Mouse (Mus musculus) hindbrain, embryonic 14.5 days (tissue): ENCODE data around the gene Bid. TPM values are rescaled to one million over a fixed set of nuclear protein-coding genes. Genes with fewer than 3 reads are reported as not detected.
"Not testable (repeated sequence)": the region's sequence is repeated elsewhere in the genome, so short reads cannot be mapped to it uniquely, and the experiment has no call there.

Experiments
- ATAC-seq: fragments of 200-750 bp; cut with Nextera tagmentation; 2 replicates; pipeline ENCODE4 v1.8.0; 2017; ENCODE audit warnings: moderate number of reproducible peaks, mild to moderate bottlenecking, moderate TSS enrichment, moderate library complexity; ENCODE audit not compliant: low FRiP score
- DNase-seq: peaks from one replicate; pipeline ENCODE4 v3.0.0-alpha.2; 2015; ENCODE audit warnings: low spot score
- H3K27ac ChIP-seq: fragments of 300-500 bp; sonication (generic); 2 replicates; pipeline ENCODE4 v1.5.1; 2014; ENCODE audit warnings: mild to moderate bottlenecking, moderate library complexity
- H3K27me3 ChIP-seq: fragments of 300-500 bp; sonication (generic); 2 replicates; pipeline ENCODE4 v1.6.1; 2014; ENCODE audit warnings: mild to moderate bottlenecking, low read length, mixed read lengths; ENCODE audit not compliant: control insufficient read depth, insufficient read depth
- H3K36me3 ChIP-seq: fragments of 300-500 bp; sonication (generic); replicated peaks from 2 replicates; pipeline ENCODE4 v1.6.1; 2014; ENCODE audit not compliant: control insufficient read depth, insufficient read depth
- H3K4me1 ChIP-seq: fragments of 300-500 bp; sonication (generic); replicated peaks from 2 replicates; pipeline ENCODE4 v1.6.1; 2014; ENCODE audit warnings: antibody characterized with exemption, low read length, mixed read lengths; ENCODE audit not compliant: control insufficient read depth, insufficient read depth
- H3K4me2 ChIP-seq: fragments of 300-500 bp; sonication (generic); replicated peaks from 2 replicates; pipeline ENCODE4 v1.6.1; 2014; ENCODE audit warnings: mild to moderate bottlenecking, moderate library complexity
- H3K4me3 ChIP-seq: fragments of 300-500 bp; sonication (generic); replicated peaks from 2 replicates; pipeline ENCODE4 v1.5.1; 2014; ENCODE audit warnings: mild to moderate bottlenecking, low read length
- H3K9ac ChIP-seq: fragments of 300-500 bp; sonication (generic); 2 replicates; pipeline ENCODE4 v1.6.1; 2014
- H3K9me3 ChIP-seq: fragments of 300-500 bp; sonication (generic); 2 replicates; pipeline ENCODE4 v1.6.1; 2016; ENCODE audit warnings: low read length; ENCODE audit not compliant: control insufficient read depth
- WGBS: fragments of 180-500 bp; shearing (Covaris S2); extraction: QIAGEN DNeasy Blood & Tissue Kit; methylation state at CpG from one replicate; pipeline ENCODE4 v1.1.7; 2014; 5-methylcytosine and 5-hydroxymethylcytosine counted together
- polyA plus RNA-seq: library from polyadenylated mRNA; unstranded; fragments of >200 nt; fragmentation: Nextera tagmentation; extraction: Ambion mirVana; gene quantifications from 2 replicates; pipeline ENCODE4 v1.2.1, GENCODE M21; 2014

Bid gene
- polyA plus RNA-seq, 1 experiment from 2014 or later: 40.2 TPM

DNA sequence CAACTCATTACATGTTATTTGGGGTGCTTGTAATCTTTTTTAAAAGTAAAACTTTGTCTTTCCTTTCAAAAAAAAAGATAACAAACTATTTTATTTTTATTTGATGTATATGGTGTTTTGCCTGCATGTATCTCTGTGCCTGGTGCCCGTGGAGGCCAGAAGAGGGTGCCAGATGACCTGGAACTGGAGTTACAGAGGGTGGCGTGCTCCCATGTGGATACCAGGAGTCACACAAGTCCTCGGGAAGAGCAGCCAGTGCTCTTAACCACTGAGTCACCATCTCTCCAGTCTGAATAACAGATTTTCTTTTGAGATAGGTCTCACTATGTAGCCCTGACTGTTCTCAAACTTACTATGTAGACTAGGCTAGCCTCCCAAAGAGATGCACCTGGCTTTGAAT, 7.2 kb downstream of the Bid start:
- DNase-seq (no peak), ATAC-seq (no peak)
- no peak overlapping the region for H3K4me2 ChIP-seq
- WGBS: 84% methylated on average over 3 of the region's 3 CpGs
- H3K9me3 ChIP-seq: no peaks in the 10 kb centered on the region
- H3K27ac ChIP-seq: no peak overlapping the region
- no peaks in the 10 kb centered on the region for H3K36me3 ChIP-seq
- H3K9ac ChIP-seq: no peak overlapping the region
- no peaks in the 10 kb centered on the region for H3K27me3 ChIP-seq
- no peaks in the 10 kb centered on the region for H3K4me1 ChIP-seq
- no peak overlapping the region for H3K4me3 ChIP-seq

DNA sequence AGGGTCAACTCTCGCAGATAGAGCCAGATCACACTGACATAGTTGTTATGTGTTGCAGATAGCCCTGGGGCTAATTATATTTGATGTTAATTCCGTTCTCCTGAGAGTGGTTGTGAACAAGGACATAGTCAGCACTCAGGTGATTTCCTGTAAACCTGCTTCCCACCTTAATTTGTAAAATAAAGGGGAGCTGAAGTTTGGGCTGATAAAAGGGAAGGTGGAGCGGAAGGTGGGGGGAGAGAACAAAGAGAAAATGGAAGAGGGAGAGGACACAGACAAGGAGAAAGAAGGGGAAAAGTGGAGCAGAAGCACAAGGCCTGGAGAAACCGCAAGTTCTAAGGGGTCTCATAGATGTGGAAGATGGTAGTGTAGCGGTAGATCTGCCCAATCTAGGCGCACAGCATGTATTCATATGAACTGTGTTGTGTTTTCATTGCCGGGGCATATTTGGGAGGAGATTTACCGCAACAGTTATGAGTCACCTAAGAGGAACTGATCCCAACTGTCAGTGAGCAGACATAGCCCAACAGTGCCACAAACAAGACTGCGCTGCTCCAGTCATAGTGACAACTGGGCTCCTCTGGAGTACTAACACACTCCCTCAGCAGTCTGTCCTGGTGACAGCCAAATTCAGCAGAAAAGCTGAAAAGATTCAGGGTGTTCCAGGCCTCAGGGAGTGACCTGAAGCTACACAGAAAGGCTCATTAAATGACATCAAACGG, 8.6 kb downstream of the Bid start:
- not testable (repeated sequence) for H3K4me2 ChIP-seq, H3K9me3 ChIP-seq, ATAC-seq, H3K36me3 ChIP-seq, H3K4me3 ChIP-seq, DNase-seq, H3K9ac ChIP-seq, H3K4me1 ChIP-seq, H3K27me3 ChIP-seq, H3K27ac ChIP-seq
- 88% methylated on average over 9 of the region's 10 CpGs for WGBS

DNA sequence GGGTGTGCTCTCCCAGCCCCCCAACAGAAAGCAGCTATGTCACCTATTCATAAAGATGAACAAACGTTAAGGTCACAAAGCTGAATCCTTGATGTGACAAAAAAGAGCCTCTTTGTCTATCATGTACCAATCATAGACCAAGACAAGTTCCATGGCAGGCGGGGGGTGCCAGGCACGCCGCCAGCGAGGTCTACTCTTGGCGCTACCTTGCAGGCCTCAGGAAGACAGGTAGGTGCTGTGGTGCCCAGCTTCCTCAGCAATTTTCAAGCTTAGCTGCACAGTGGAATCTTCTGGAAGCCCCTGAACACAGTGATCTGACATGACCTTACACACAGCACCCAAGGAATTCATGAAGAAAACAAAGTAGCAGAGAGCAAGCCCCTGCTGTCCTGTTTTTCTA, 10.1 kb downstream of the Bid start:
- no peak for ATAC-seq
- no peaks in the 10 kb centered on the region for H3K9me3 ChIP-seq
- 92% methylated on average over 6 of the region's 6 CpGs for WGBS

DNA sequence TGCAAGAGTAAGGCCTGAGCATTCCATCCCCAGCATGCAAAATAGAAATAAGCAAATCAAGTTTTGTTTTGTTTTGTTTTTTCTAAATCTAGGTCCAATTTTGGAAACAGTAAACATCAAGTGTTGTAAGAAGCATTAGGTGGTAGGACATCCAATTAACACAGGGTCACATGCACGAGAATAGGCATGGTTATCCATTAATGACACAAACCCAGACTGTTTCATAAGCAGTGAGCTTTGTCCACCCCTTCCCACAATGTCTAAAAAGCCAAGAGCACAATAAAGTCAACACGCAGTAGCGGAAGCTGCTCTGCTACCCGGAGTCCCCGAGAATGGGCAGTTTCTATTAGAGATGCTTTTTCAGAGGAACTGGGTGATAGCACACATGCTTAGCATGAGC, 11.5 kb downstream of the Bid start:
- Histone ChIP-seq H3K9ac (no peak overlapping the region), H3K4me3 (no peak overlapping the region), H3K27me3 (no peaks in the 10 kb centered on the region), H3K27ac (no peak overlapping the region), H3K9me3 (no peaks in the 10 kb centered on the region), H3K36me3 (no peaks in the 10 kb centered on the region), H3K4me1 (no peaks in the 10 kb centered on the region), H3K4me2 (no peak overlapping the region)
- DNase-seq: no peak
- 77% methylated on average over 5 of the region's 5 CpGs for WGBS
- ATAC-seq: no peak

More for the DNA sequence above, 10.1 kb downstream of the Bid start:
- Histone ChIP-seq H3K9ac (no peak overlapping the region), H3K4me1 (no peaks in the 10 kb centered on the region), H3K4me2 (no peak overlapping the region), H3K4me3 (no peak overlapping the region), H3K27ac (no peak overlapping the region), H3K36me3 (no peaks in the 10 kb centered on the region), H3K27me3 (no peaks in the 10 kb centered on the region)
- no peak for DNase-seq

DNA sequence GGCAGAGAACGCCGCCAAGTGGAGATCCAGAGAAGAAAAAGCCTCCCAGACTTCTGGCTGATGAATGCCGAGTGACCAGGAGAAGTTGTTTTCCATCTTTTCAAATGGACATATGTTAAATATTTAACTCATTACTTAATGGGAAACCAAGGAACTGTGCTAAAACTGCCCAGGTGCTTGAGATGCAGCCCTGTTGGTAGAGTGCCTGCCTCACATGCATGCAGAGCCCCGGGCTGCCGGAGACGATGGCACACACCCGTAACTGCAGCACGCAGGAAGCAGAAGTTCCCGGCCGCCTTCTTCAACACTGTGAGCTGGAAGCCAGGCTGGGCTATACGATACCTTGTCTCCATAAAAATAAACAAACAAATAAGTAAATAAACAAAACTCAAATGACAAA, 12.7 kb downstream of the Bid start:
- H3K36me3 ChIP-seq: no peaks in the 10 kb centered on the region
- H3K27ac ChIP-seq: no peak overlapping the region
- H3K4me2 ChIP-seq: no peak overlapping the region
- no peaks in the 10 kb centered on the region for H3K27me3 ChIP-seq
- ATAC-seq (no peak), DNase-seq (no peak)
- no peaks in the 10 kb centered on the region for H3K4me1 ChIP-seq
- H3K4me3 ChIP-seq: no peak overlapping the region
- WGBS: 92% methylated on average over 11 of the region's 11 CpGs
- H3K9me3 ChIP-seq: no peaks in the 10 kb centered on the region
- no peak overlapping the region for H3K9ac ChIP-seq

DNA sequence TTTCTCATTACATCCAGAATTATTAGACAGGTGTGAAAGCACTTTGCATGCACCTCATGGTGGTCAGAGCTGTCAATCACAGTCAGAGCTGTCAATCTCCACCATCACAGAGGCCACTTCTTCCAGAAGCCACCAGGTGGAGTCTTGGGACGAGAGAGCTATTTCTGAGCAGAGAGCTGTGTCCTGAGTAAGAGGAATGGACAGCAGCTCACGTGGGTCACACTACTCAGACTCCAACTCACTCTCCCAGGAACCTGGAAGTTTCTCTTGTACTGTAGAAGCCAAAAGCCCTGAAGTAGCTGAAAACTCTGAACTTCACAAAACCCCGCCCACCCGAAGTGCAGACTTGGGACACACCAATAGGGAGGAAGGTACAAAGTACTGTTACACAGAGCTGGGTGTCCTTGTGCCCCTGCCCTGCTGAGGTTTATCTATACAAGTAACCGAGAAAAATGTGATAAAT, 13.2 kb downstream of the Bid start:
- ATAC-seq (no peak), DNase-seq (no peak)
- Histone ChIP-seq H3K27me3 (no peaks in the 10 kb centered on the region), H3K4me1 (no peaks in the 10 kb centered on the region), H3K36me3 (no peaks in the 10 kb centered on the region), H3K4me2 (no peak overlapping the region), H3K9me3 (no peaks in the 10 kb centered on the region), H3K9ac (no peak overlapping the region), H3K27ac (no peak overlapping the region), H3K4me3 (no peak overlapping the region)
- 64% methylated on average over 5 of the region's 5 CpGs for whole genome bisulfite sequencing

DNA sequence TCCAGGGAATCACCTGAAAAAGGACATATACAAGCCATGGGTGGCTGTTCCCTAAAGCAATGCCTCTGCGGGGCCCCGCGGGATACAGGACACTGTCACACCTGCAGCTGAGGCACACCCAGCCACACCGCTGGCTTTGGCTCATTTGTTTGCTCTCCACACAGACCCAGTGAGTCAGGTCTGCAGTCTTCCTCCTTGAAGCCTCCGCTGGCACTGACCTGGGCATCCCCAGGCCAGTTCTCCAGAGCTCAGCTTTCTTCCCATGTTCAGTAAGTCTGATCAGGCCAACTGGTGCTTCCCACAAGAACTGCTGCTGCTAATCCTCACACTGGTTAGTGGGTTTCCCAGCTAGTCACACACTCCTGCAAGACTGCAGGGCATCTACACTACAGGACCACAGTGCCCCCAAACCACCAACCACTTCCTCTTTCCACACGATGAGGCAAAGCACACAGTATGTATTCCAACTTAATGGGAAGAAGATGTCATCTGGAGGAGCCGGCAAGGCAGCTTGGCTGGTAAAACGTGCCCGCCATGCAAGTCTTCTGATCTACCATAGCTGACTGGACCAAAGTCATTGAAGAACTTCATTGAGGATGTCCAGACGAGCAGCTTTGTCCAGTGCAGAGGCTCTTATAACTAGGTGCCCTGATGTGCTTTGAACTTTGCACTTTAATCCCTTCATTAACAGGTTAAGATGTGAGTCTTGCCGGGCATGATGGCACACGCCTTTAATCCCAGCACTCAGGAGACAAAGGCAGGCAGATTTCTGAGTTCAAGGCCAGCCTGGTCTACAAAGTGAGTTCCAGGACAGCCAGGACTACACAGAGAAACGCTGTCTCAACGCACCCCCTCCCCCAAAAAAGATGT, 14.6 kb downstream of the Bid start:
- H3K27me3 ChIP-seq: no peaks in the 10 kb centered on the region
- ATAC-seq: no peak
- H3K4me2 ChIP-seq: no peak overlapping the region
- H3K9ac ChIP-seq: no peak overlapping the region
- DNase-seq: no peak
- WGBS: 92% methylated on average over 14 of the region's 14 CpGs
- no peak overlapping the region for H3K27ac ChIP-seq
- H3K4me3 ChIP-seq: no peak overlapping the region
- no peaks in the 10 kb centered on the region for H3K36me3 ChIP-seq
- no peaks in the 10 kb centered on the region for H3K9me3 ChIP-seq
- H3K4me1 ChIP-seq: no peaks in the 10 kb centered on the region

DNA sequence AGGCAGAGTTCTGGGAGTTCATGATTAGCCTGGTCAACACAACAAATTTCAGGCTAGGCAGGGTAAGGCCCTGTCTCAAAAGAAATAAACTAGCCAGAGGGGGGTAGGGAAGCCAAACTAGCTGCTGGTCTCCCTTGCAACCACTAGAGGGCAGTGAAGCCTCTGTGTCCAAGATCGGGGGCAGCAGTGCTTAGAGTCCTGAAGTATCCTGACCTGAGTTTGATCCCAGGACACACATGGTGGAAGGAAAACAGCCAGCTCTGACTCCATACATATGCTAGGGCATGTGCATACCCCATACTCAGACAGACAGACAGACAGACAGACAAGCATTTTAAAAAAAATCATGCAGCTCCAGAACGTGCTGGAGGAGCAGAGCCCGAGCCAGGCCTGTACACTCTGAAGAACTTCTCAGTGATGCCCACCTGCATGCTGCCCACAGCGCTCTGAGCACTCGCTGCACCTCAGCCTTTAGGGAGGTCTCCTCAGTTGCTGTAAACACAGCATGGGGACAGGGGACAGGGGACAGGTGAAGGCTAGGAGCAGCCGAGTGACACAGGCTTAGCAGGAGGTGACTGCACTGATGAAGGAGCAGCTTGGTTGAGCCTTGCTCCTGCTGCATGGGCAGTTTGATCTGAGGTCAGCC, 18.3 kb downstream of the Bid start:
- 69% methylated on average over 6 of the region's 6 CpGs for WGBS
- no peak overlapping the region for H3K27ac ChIP-seq

DNA sequence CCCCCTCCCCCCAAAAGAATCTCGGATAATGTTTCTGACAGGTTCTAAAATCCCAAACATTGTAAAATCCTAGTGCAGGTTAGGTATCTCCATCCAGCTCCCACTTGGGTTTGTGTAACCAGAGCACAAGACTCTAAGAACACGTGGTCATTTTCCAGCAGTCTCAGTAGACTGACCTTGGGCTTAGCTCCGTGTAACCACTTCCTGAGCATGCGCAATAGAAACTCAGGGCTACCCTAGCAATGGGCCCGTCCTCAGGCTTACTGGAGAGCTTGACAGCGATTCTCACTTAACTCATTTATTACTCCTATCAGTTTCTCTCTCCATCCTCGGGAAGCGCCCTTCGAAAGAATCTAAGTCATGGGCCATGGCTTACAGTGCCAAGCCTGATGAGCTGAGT, 22.1 kb downstream of the Bid start:
- no peak for ATAC-seq
- H3K4me3 ChIP-seq: no peak overlapping the region
- H3K36me3 ChIP-seq: peaks cover 61% of the 10 kb centered on the region
- H3K9ac ChIP-seq: no peak overlapping the region
- no peak overlapping the region for H3K27ac ChIP-seq
- WGBS: 94% methylated on average over 9 of the region's 9 CpGs
- no peaks in the 10 kb centered on the region for H3K4me1 ChIP-seq
- H3K27me3 ChIP-seq: no peaks in the 10 kb centered on the region
- DNase-seq: no peak
- no peak overlapping the region for H3K4me2 ChIP-seq
- H3K9me3 ChIP-seq: no peaks in the 10 kb centered on the region

More for the DNA sequence above, 18.3 kb downstream of the Bid start:
- DNase-seq (peak; percentile 66), ATAC-seq (0 out of 2 replicates have a peak, but pooled peaks have one; percentile 59)
- Histone ChIP-seq H3K27me3 (no peaks in the 10 kb centered on the region), H3K36me3 (peaks cover 28% of the 10 kb centered on the region), H3K4me3 (no peak overlapping the region), H3K9me3 (no peaks in the 10 kb centered on the region), H3K4me2 (no peak overlapping the region), H3K4me1 (no peaks in the 10 kb centered on the region), H3K9ac (no peak overlapping the region)
